Mouse (Mus musculus) kidney, embryonic 16.5 days (tissue): Measurements from ENCODE around the gene 1700088E04Rik. TPM values are rescaled to one million over a fixed set of nuclear protein-coding genes. Genes with fewer than 3 reads are reported as not detected.

Source experiments
- ATAC-seq: fragments of 200-750 bp; cut with Nextera tagmentation; 2 replicates; pipeline ENCODE4 v1.8.0; 2017; ENCODE audit warnings: moderate TSS enrichment; ENCODE audit not compliant: low FRiP score, low TSS enrichment
- H3K27ac ChIP-seq: fragments of 300-500 bp; sonication (generic); 2 replicates; pipeline ENCODE4 v1.5.1; 2014; ENCODE audit warnings: low read length
- H3K27me3 ChIP-seq: fragments of 300-500 bp; sonication (generic); 2 replicates; pipeline ENCODE4 v1.6.1; 2014; ENCODE audit warnings: low read length, control low read depth, mixed read lengths; ENCODE audit not compliant: insufficient read depth
- H3K36me3 ChIP-seq: fragments of 300-500 bp; sonication (generic); 2 replicates; pipeline ENCODE4 v1.6.1; 2014; ENCODE audit warnings: low read length, control low read depth, mixed read lengths; ENCODE audit not compliant: insufficient read depth
- H3K4me1 ChIP-seq: fragments of 300-500 bp; sonication (generic); 2 replicates; pipeline ENCODE4 v1.6.1; 2014; ENCODE audit warnings: low read length, control low read depth, mixed read lengths; ENCODE audit not compliant: insufficient read depth
- H3K4me2 ChIP-seq: fragments of 300-500 bp; sonication (generic); replicated peaks from 2 replicates; pipeline ENCODE4 v1.6.1; 2014; ENCODE audit warnings: low read depth, low read length
- H3K4me3 ChIP-seq: fragments of 300-500 bp; sonication (generic); 2 replicates; pipeline ENCODE4 v1.5.1; 2014; ENCODE audit warnings: mild to moderate bottlenecking, low read length
- H3K9ac ChIP-seq: fragments of 300-500 bp; sonication (generic); replicated peaks from 2 replicates; pipeline ENCODE4 v1.6.1; 2014; ENCODE audit warnings: low read length
- H3K9me3 ChIP-seq: fragments of 300-500 bp; sonication (generic); 2 replicates; pipeline ENCODE4 v1.6.1; 2016; ENCODE audit warnings: low read length, control low read depth
- WGBS: fragments of 180-500 bp; shearing (Covaris S2); extraction: QIAGEN DNeasy Blood & Tissue Kit; methylation state at CpG from one replicate; pipeline ENCODE4 v1.1.7; 2014; 5-methylcytosine and 5-hydroxymethylcytosine counted together
- polyA plus RNA-seq: library from polyadenylated mRNA; unstranded; fragments of >200 nt; fragmentation: Nextera tagmentation; extraction: Ambion mirVana; gene quantifications from 2 replicates; pipeline ENCODE4 v1.2.1, GENCODE M21; 2015

The 1700088E04Rik gene
- polyA plus RNA-seq, 1 experiment from 2014 or later = 11.9 TPM

GRCm38 (mm10) chr15:79152709-79153108 is 11.7 kb upstream of the 1700088E04Rik start:
- no peak for ATAC-seq
- Histone ChIP-seq H3K4me1 (no peaks in the 10 kb centered on the region), H3K4me2 (no peak overlapping the region), H3K9ac (no peak overlapping the region), H3K27me3 (no peaks in the 10 kb centered on the region), H3K9me3 (no peaks in the 10 kb centered on the region), H3K27ac (no peak overlapping the region), H3K4me3 (no peak overlapping the region), H3K36me3 (peaks cover 30% of the 10 kb centered on the region)
- 47% methylated on average over 6 of the region's 6 CpGs for WGBS

DNA sequence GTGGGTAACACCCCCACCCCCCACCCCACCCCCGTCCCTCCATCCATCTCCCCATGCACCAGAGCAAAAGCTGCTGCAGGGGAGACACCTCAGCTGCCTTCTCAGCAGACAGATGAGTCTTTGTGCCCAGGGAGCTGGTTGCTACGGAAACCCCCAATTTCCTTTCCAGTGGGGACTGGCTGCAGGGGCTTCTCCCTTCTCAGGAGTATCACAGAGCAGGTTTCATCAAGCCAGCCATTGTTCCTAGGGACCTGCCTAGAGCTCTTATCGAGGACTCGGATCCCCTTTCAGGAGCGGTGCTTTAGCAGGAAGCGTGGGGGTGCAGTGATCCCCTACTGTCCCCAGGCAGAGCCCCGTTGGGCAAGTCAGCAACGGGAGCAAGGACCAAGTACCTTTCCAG is 10.8 kb upstream of the 1700088E04Rik start:
- no peak overlapping the region for H3K4me3 ChIP-seq
- H3K9me3 ChIP-seq = no peaks in the 10 kb centered on the region
- 74% methylated on average over 8 of the region's 8 CpGs for whole genome bisulfite sequencing
- no peaks in the 10 kb centered on the region for H3K4me1 ChIP-seq
- H3K9ac ChIP-seq = no peak overlapping the region
- ATAC-seq = no peak
- H3K27ac ChIP-seq = no peak overlapping the region
- peaks cover 39% of the 10 kb centered on the region for H3K36me3 ChIP-seq
- no peak overlapping the region for H3K4me2 ChIP-seq
- H3K27me3 ChIP-seq = no peaks in the 10 kb centered on the region

DNA sequence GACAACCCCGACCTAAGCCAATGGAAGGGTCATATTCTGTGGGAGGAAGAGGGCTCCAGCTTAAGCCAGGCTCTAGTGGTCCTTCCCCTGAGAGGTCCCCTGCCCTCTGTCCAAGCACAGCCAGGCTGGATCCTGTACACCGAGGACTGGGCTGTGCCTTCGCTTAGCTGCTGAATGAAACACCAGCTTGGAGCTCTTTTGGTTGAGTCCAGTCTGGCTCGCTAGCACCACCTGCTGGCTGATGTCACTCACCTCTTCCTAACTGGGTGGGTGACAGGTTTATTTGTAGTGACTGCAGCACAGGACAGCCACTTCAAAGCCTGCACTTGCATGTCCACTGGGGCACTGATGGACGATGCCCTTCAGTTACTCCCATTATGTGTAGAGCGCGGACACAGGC is 7.5 kb upstream of the 1700088E04Rik start:
- H3K27ac ChIP-seq = no peak overlapping the region
- WGBS = 47% methylated on average over 7 of the region's 7 CpGs
- peak; percentile 60; the same call in 1 of the 2 replicates for ATAC-seq
- no peak overlapping the region for H3K4me2 ChIP-seq
- no peak overlapping the region for H3K4me3 ChIP-seq
- H3K9me3 ChIP-seq = no peaks in the 10 kb centered on the region
- peaks cover 64% of the 10 kb centered on the region for H3K36me3 ChIP-seq
- no peak overlapping the region for H3K9ac ChIP-seq
- H3K27me3 ChIP-seq = no peaks in the 10 kb centered on the region
- no peaks in the 10 kb centered on the region for H3K4me1 ChIP-seq

DNA sequence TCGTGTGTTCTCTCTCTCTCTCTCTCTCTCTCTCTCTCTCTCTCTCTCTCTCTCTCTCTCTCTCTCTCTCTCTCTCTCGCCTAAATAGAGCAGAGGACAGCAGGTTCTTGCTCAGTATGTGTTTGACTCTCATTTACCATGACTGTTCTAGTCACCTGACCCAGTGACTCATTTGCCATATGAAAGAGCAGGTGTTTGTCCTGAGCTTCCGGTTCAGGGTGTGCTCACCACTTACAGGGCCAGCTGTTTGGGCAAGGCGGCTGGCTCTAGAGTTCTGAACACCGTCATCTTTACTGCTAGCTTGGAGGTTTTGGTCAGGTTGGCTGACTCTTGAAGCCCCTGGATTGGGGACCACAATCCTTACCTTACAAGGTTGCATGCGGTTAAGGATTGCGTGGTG is 4.5 kb upstream of the 1700088E04Rik start:
- H3K4me1 ChIP-seq = peaks cover 13% of the 10 kb centered on the region
- H3K9ac ChIP-seq = no peak overlapping the region
- no peaks in the 10 kb centered on the region for H3K9me3 ChIP-seq
- no peak overlapping the region for H3K4me2 ChIP-seq
- ATAC-seq = no peak
- no peaks in the 10 kb centered on the region for H3K27me3 ChIP-seq
- 92% methylated on average over 7 of the region's 7 CpGs for WGBS
- no peak overlapping the region for H3K27ac ChIP-seq
- H3K36me3 ChIP-seq = peaks cover 46% of the 10 kb centered on the region
- H3K4me3 ChIP-seq = no peak overlapping the region

GRCm38 (mm10) chr15:79144021-79144420 is 3.0 kb upstream of the 1700088E04Rik start:
- H3K4me2 ChIP-seq = no peak overlapping the region
- peaks cover 38% of the 10 kb centered on the region for H3K36me3 ChIP-seq
- no peak overlapping the region for H3K4me3 ChIP-seq
- no peaks in the 10 kb centered on the region for H3K9me3 ChIP-seq
- ATAC-seq = no peak
- H3K4me1 ChIP-seq = peaks cover 16% of the 10 kb centered on the region
- no peak overlapping the region for H3K9ac ChIP-seq
- 73% methylated on average over 8 of the region's 8 CpGs for WGBS
- H3K27ac ChIP-seq = no peak overlapping the region
- H3K27me3 ChIP-seq = no peaks in the 10 kb centered on the region

GRCm38 (mm10) chr15:79143316-79143715 is 2.3 kb upstream of the 1700088E04Rik start:
- no peak overlapping the region for H3K27ac ChIP-seq
- WGBS = 86% methylated on average over 12 of the region's 12 CpGs
- H3K4me1 ChIP-seq = peaks cover 16% of the 10 kb centered on the region
- H3K4me3 ChIP-seq = no peak overlapping the region
- no peak overlapping the region for H3K9ac ChIP-seq
- H3K27me3 ChIP-seq = no peaks in the 10 kb centered on the region
- H3K4me2 ChIP-seq = no peak overlapping the region
- no peak for ATAC-seq
- H3K36me3 ChIP-seq = peaks cover 38% of the 10 kb centered on the region
- H3K9me3 ChIP-seq = no peaks in the 10 kb centered on the region

DNA sequence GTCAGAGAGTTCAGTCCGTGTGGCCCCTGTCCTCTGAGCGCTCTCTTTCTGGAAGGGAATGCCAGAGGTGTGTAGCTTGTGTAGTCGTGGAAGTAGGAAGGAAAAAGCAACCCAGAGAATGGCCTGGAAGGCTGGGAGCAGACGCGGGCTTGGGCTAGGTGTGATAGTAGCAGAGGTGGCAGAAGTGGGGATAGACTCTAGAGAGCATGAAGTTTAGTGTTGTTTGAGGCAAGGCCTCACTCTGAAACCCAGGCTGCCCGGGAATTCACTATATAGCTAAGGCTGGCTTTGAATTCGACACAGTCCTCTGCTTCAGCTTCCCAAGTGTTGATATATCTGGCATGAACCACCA is 489 bp upstream of the 1700088E04Rik start:
- Histone ChIP-seq H3K36me3 (peaks cover 24% of the 10 kb centered on the region), H3K27me3 (no peaks in the 10 kb centered on the region), H3K27ac (0 out of 2 replicates have a peak overlapping the region, but pooled peaks have one; percentile 30), H3K4me1 (peaks cover 16% of the 10 kb centered on the region), H3K4me3 (peak overlapping the region; percentile 93), H3K9ac (peak overlapping the region; percentile 91), H3K9me3 (no peaks in the 10 kb centered on the region), H3K4me2 (peak overlapping the region; percentile 90)
- 0% methylated on average over 7 of the region's 7 CpGs for WGBS
- ATAC-seq = peak; percentile 50

DNA sequence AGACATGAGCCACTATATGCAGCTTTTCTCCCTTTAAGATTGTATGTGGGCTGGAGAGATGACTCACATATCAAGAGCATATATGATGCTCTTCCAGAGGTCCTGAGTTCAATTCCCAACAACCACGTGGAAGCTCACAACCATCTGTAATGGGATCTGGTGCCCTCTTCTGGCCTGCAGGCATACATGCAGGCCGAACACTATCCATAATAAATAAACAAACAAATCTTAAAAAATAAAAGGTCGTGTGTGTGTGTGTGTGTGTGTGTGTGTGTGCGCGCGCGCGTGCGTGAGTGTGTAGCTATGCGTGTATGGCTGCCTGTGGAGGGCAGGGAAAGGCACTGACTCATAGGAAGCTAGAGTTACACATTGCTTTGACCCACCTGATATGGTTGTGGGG is 1.4 kb downstream of the 1700088E04Rik start:
- Histone ChIP-seq H3K27me3 (no peaks in the 10 kb centered on the region), H3K9ac (no peak overlapping the region), H3K4me1 (peaks cover 35% of the 10 kb centered on the region), H3K4me3 (no peak overlapping the region), H3K4me2 (no peak overlapping the region), H3K9me3 (no peaks in the 10 kb centered on the region), H3K27ac (no peak overlapping the region), H3K36me3 (peaks cover 7% of the 10 kb centered on the region)
- no peak for ATAC-seq
- WGBS = 62% methylated on average over 10 of the region's 10 CpGs

GRCm38 (mm10) chr15:79135783-79136575 is 5.1 kb downstream of the 1700088E04Rik start:
- Histone ChIP-seq H3K9ac (no peak overlapping the region), H3K9me3 (no peaks in the 10 kb centered on the region), H3K4me3 (no peak overlapping the region), H3K36me3 (peaks cover 15% of the 10 kb centered on the region), H3K4me2 (no peak overlapping the region), H3K27ac (peak overlapping the region; percentile 6; the same call in 1 of the 2 replicates), H3K27me3 (no peaks in the 10 kb centered on the region), H3K4me1 (peaks cover 23% of the 10 kb centered on the region)
- peak; percentile 57; the same call in 1 of the 2 replicates for ATAC-seq
- WGBS = 52% methylated on average over 11 of the region's 11 CpGs

DNA sequence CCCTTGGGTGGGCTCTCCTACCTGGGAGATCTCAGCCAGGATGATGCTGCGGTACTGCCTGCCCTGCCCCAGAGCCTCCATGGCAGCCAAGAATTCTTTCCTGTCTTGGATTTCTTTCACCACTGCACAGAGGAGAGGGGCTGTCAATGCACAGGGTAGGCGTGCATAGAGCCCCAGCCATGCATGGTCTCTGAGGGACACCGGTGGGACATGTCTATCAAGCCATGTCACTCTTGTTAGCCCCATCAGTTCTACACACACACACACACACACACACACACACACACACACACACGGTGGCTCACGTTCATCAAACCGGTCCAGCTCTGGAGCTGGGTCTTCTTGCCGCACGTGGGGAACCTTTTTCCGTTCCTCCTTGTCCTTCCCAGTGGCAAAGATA is 5.7 kb downstream of the 1700088E04Rik start:
- 0 out of 2 replicates have a peak, but pooled peaks have one; percentile 19 for ATAC-seq
- Histone ChIP-seq H3K4me1 (peaks cover 20% of the 10 kb centered on the region), H3K9me3 (no peaks in the 10 kb centered on the region), H3K9ac (no peak overlapping the region), H3K36me3 (peaks cover 21% of the 10 kb centered on the region), H3K27me3 (no peaks in the 10 kb centered on the region), H3K4me2 (no peak overlapping the region), H3K4me3 (no peak overlapping the region), H3K27ac (0 out of 2 replicates have a peak overlapping the region, but pooled peaks have one; percentile 6)
- 70% methylated on average over 9 of the region's 9 CpGs for WGBS
